Mouse (Mus musculus): Measurements from ENCODE around the gene Mrvi1.

DNA sequence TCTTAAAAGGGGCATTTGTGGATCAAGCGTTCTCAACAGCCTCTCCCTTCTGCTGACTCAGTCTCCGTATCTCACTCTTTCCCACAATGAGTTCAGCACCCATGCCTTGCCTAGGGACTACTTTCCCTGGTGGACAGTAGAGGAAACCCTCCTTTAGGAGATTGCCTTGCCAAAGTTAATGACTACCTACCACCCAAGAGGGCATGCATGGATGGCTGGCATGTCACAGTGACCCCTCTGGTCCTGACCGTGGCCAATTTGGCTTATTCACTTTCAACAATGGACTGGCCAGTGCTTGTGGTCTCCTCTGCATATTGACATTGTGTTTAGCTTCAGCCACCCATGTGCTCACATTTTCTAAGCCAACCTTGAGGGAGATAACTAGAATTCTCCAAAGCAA lies 19.8 kb downstream of the Mrvi1 start:
- TF ChIP-seq POLR2AphosphoS2 (IDR thresholded peaks at IDR 0.05; ENCODE audit: low read depth, low read length) (no peak), ZNF384 (IDR thresholded peaks at IDR 0.05; ENCODE audit: low read depth, low read length) (no peak), CTCF (conservative IDR thresholded peaks at IDR 0.05 in 1 of 2, IDR thresholded peaks at IDR 0.05 in 1 of 2; ENCODE audit: low read depth in 2 of 2, low read length in 2 of 2) (no peak), TBP (conservative IDR thresholded peaks at IDR 0.05; ENCODE audit: low read depth, low read length) (no peak), MAZ (IDR thresholded peaks at IDR 0.05; ENCODE audit: low read depth, low read length) (no peak), IRF4 (IDR thresholded peaks at IDR 0.05; ENCODE audit: low read depth, low read length) (no peak), MAX (IDR thresholded peaks at IDR 0.05; ENCODE audit: low read length) (no peak), PAX5 (IDR thresholded peaks at IDR 0.05; ENCODE audit: low read length) (no peak), POLR2A (IDR thresholded peaks at IDR 0.05; ENCODE audit: low read depth, low read length) (no peak), KAT2A (IDR thresholded peaks at IDR 0.05; ENCODE audit: insufficient replicate concordance, low read length) (no peak), TCF12 (IDR thresholded peaks at IDR 0.05; ENCODE audit: low read depth, low read length) (no peak)

Measured in CH12.LX (cell line).